8 mouse cellular contexts compared by ENCODE assay signal in the genomic region with DNA sequence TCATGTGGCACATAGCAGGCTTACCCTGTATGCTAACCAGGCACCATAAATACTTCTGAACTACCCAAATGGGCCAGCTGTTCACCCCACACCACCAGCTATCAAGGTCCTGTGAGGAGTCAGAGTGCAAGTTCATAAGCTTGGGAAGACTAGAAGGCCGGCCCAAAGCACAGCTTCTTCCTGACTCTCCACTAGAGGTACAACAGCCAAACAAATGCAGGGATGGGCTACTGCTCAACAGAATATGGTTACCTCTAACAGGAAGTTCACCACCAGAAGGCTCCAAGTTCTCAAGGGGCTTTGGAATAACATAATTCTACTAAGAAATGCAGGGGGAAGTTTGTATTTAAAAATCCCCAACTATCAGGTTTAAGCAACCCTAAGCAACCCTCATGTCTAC. TPM values are rescaled to one million over a fixed set of nuclear protein-coding genes. Genes with fewer than 3 reads are reported as not detected.
A peak's percentile ranks its signal among the peaks of the same experiment; 100 is the strongest.
DNase-seq lines count a peak whose midpoint lies in the region; ATAC-seq lines count a peak whose summit lies in the region.

No protein-coding gene starts in this region.

- DNase-seq in heart, adult 9 months (ENCODE audit: low spot score in 2 of 2): no peak
- DNase-seq in ES-CJ7 (ENCODE audit: low read depth, low spot score): peak; percentile 21
- DNase-seq in midbrain, embryonic 10.5 days (ENCODE audit: low spot score): no peak
- no peak for DNase-seq in gastrocnemius, postnatal 4 days (ENCODE audit: low spot score in 2 of 2)
- no peak for DNase-seq in thymus, postnatal 10 days (ENCODE audit: low spot score in 2 of 2)
- no peak for DNase-seq in layer of hippocampus, postnatal 25 days (ENCODE audit: extremely low spot score in 1 of 2, low spot score in 1 of 2)

- peak overlapping the region; percentile 69 for H3K4me2 ChIP-seq in heart, embryonic 15.5 days
- peak overlapping the region; percentile 65 for H3K4me2 ChIP-seq in forebrain, embryonic 15.5 days (replicated peaks)

- H3K4me3 ChIP-seq in heart, embryonic 15.5 days: peak overlapping the region; percentile 96
- peak overlapping the region; percentile 99 for H3K4me3 ChIP-seq in forebrain, embryonic 15.5 days
- H3K4me3 ChIP-seq in midbrain, embryonic 10.5 days: peak overlapping the region; percentile 100

- H3K36me3 ChIP-seq in heart, embryonic 15.5 days: peaks cover 8% of the 10 kb centered on the region; the same call in 1 of the 2 replicates
- H3K36me3 ChIP-seq in forebrain, embryonic 15.5 days: peaks cover 5% of the 10 kb centered on the region; the same call in 1 of the 2 replicates
- H3K36me3 ChIP-seq in midbrain, embryonic 10.5 days: peaks cover 53% of the 10 kb centered on the region

- H3K9ac ChIP-seq in heart, embryonic 15.5 days: peak overlapping the region; percentile 100
- H3K9ac ChIP-seq in forebrain, embryonic 15.5 days (replicated peaks): peak overlapping the region; percentile 100

- no peaks in the 10 kb centered on the region for H3K27me3 ChIP-seq in heart, embryonic 15.5 days
- no peaks in the 10 kb centered on the region for H3K27me3 ChIP-seq in forebrain, embryonic 15.5 days
- H3K27me3 ChIP-seq in midbrain, embryonic 10.5 days (ENCODE audit: low read depth, poor library complexity, severe bottlenecking): no peaks in the 10 kb centered on the region

- H3K9me3 ChIP-seq in heart, embryonic 15.5 days (replicated peaks): no peaks in the 10 kb centered on the region
- H3K9me3 ChIP-seq in forebrain, embryonic 15.5 days: no peaks in the 10 kb centered on the region
- H3K9me3 ChIP-seq in midbrain, embryonic 10.5 days (replicated peaks): no peaks in the 10 kb centered on the region

- 12% methylated on average over 1 of the region's 1 CpGs for WGBS in heart, embryonic 15.5 days
- WGBS in forebrain, embryonic 15.5 days: 43% methylated on average over 1 of the region's 1 CpGs
- WGBS in midbrain, embryonic 10.5 days: 50% methylated on average over 1 of the region's 1 CpGs

- H3K4me1 ChIP-seq in heart, embryonic 15.5 days (replicated peaks): peaks cover 59% of the 10 kb centered on the region
- H3K4me1 ChIP-seq in forebrain, embryonic 15.5 days: peaks cover 55% of the 10 kb centered on the region
- H3K4me1 ChIP-seq in midbrain, embryonic 10.5 days: peaks cover 40% of the 10 kb centered on the region

- no peak for ATAC-seq in heart, embryonic 15.5 days (replicated peaks; ENCODE audit: insufficient number of reproducible peaks, insufficient read depth, low FRiP score, low read depth)
- ATAC-seq in forebrain, embryonic 15.5 days (replicated peaks): no peak

- peak overlapping the region; percentile 96 for H3K27ac ChIP-seq in heart, embryonic 15.5 days
- no peak overlapping the region; the same call in 1 of the 2 replicates for H3K27ac ChIP-seq in forebrain, embryonic 15.5 days (replicated peaks)
- peak overlapping the region; percentile 100 for H3K27ac ChIP-seq in midbrain, embryonic 10.5 days (replicated peaks)

RNA-seq across cellular contexts. Expression of a gene that starts 1.6 kb away (rescaled TPM):
- polyA plus RNA-seq in heart, embryonic 15.5 days (2015; fragmentation: Nextera tagmentation; extraction: Ambion mirVana): 59.5 and 79.0 TPM in 2 replicates
- 145 and 157 TPM in 2 replicates for polyA plus RNA-seq in forebrain, embryonic 15.5 days (2015; fragmentation: Nextera tagmentation; extraction: Ambion mirVana)
- polyA plus RNA-seq in midbrain, embryonic 10.5 days (2016; fragmentation: Nextera tagmentation; extraction: Ambion mirVana): 120 and 136 TPM in 2 replicates
- total RNA-seq in gastrocnemius, postnatal 4 days (2021): 100 to 1,000 TPM in 1 of 2 experiments, 10 to 100 TPM in 1; 85.4 to 111 TPM
- total RNA-seq in layer of hippocampus, postnatal 25 days (2021): 100 to 1,000 TPM; 127 to 128 TPM

RNA-seq across cellular contexts. Expression of a gene that starts 41.2 kb away (rescaled TPM):
- polyA plus RNA-seq in heart, embryonic 15.5 days (2015; fragmentation: Nextera tagmentation; extraction: Ambion mirVana): 158 and 159 TPM in 2 replicates
- 9.1 and 9.6 TPM in 2 replicates for polyA plus RNA-seq in forebrain, embryonic 15.5 days (2015; fragmentation: Nextera tagmentation; extraction: Ambion mirVana)
- polyA plus RNA-seq in midbrain, embryonic 10.5 days (2016; fragmentation: Nextera tagmentation; extraction: Ambion mirVana): 120 and 215 TPM in 2 replicates
- 100 to 1,000 TPM; 151 to 160 TPM for total RNA-seq in gastrocnemius, postnatal 4 days (2021)
- total RNA-seq in layer of hippocampus, postnatal 25 days (2021): 1 to 10 TPM; 2.0 to 2.2 TPM

RNA-seq across cellular contexts. Expression of a gene that starts 49.7 kb away (rescaled TPM):
- polyA plus RNA-seq in heart, embryonic 15.5 days (2015; fragmentation: Nextera tagmentation; extraction: Ambion mirVana): 0.74 and 3.4 TPM in 2 replicates
- not detected in 2 replicates for polyA plus RNA-seq in forebrain, embryonic 15.5 days (2015; fragmentation: Nextera tagmentation; extraction: Ambion mirVana)
- not detected in 2 replicates for polyA plus RNA-seq in midbrain, embryonic 10.5 days (2016; fragmentation: Nextera tagmentation; extraction: Ambion mirVana)
- not detected for total RNA-seq in gastrocnemius, postnatal 4 days (2021)
- total RNA-seq in layer of hippocampus, postnatal 25 days (2021): not detected

RNA-seq across cellular contexts. Expression of a gene that starts 56.9 kb away (rescaled TPM):
- polyA plus RNA-seq in heart, embryonic 15.5 days (2015; fragmentation: Nextera tagmentation; extraction: Ambion mirVana): 3.5 and 4.5 TPM in 2 replicates
- 6.7 and 7.0 TPM in 2 replicates for polyA plus RNA-seq in forebrain, embryonic 15.5 days (2015; fragmentation: Nextera tagmentation; extraction: Ambion mirVana)
- polyA plus RNA-seq in midbrain, embryonic 10.5 days (2016; fragmentation: Nextera tagmentation; extraction: Ambion mirVana): 5.9 and 6.2 TPM in 2 replicates
- 1 to 10 TPM; 6.2 TPM for total RNA-seq in gastrocnemius, postnatal 4 days (2021)
- 1 to 10 TPM; 4.8 to 8.0 TPM for total RNA-seq in layer of hippocampus, postnatal 25 days (2021)

Comparison
In these comparisons a context has a peak if more than half of its experiments do, and no peak if none do; other contexts are left out.
1. RNA of a gene that starts 41.2 kb away (polyA plus RNA-seq): 120 to 215 TPM in midbrain, embryonic 10.5 days and 158 to 159 TPM in heart, embryonic 15.5 days; 9.1 to 9.6 TPM in forebrain, embryonic 15.5 days; every median in the first group is over 10 times any median in the second.
2. Peak in every context shown above with its lines, with median percentiles within 50 percentile points of each other: H3K4me3 ChIP-seq.